Mouse (Mus musculus) MEL-GATA-1-ER (cell line): Measurements from ENCODE around the gene Trdmt1.

Source experiments
- DNase-seq: peaks from one replicate; pipeline ENCODE4 v3.0.0-alpha.2; 2012; ENCODE audit warnings: low read depth; ENCODE audit errors: extremely low read depth

Gene Trdmt1

GRCm38 (mm10) chr2:13500298-13500999 lies 44.0 kb downstream of the Trdmt1 start:
- no peak for DNase-seq

GRCm38 (mm10) chr2:13499196-13499595 lies 45.3 kb downstream of the Trdmt1 start:
- DNase-seq = no peak

GRCm38 (mm10) chr2:13496087-13496486 lies 48.4 kb downstream of the Trdmt1 start:
- DNase-seq = no peak

- no peak for DNase-seq
Observed at GRCm38 (mm10) chr2:13492927-13493326, 51.5 kb downstream of the Trdmt1 start.

GRCm38 (mm10) chr2:13491734-13492133 lies 52.7 kb downstream of the Trdmt1 start, which contains the start of gene Cubn:
Gene Cubn (minus strand): TSS chr2:13491813.
- DNase-seq = no peak

GRCm38 (mm10) chr2:13490480-13490879 lies 54.0 kb downstream of the Trdmt1 start:
- no peak for DNase-seq

GRCm38 (mm10) chr2:13486470-13486869 lies 58.0 kb downstream of the Trdmt1 start:
- DNase-seq = no peak

- DNase-seq = no peak
Observed at GRCm38 (mm10) chr2:13484566-13484965, 59.9 kb downstream of the Trdmt1 start.

- no peak for DNase-seq
Observed at GRCm38 (mm10) chr2:13480744-13481143, 63.7 kb downstream of the Trdmt1 start.

- no peak for DNase-seq
Observed at GRCm38 (mm10) chr2:13479165-13479564, 65.3 kb downstream of the Trdmt1 start.

GRCm38 (mm10) chr2:13470108-13470507 lies 74.4 kb downstream of the Trdmt1 start:
- no peak for DNase-seq

GRCm38 (mm10) chr2:13469641-13470040 lies 74.8 kb downstream of the Trdmt1 start:
- no peak for DNase-seq

GRCm38 (mm10) chr2:13466685-13467084 lies 77.8 kb downstream of the Trdmt1 start:
- DNase-seq = no peak
